Mouse (Mus musculus) heart, embryonic 14.5 days (tissue): ENCODE data around the gene Zfp687. TPM values are rescaled to one million over a fixed set of nuclear protein-coding genes. Genes with fewer than 3 reads are reported as not detected.
A peak's percentile ranks its signal among the peaks of the same experiment; 100 is the strongest.

Experiments used
- ATAC-seq: fragments of 200-750 bp; cut with Nextera tagmentation; 2 replicates; pipeline ENCODE4 v1.8.0; 2017; ENCODE audit warnings: low read depth, moderate TSS enrichment; ENCODE audit not compliant: insufficient number of reproducible peaks, insufficient read depth, low FRiP score
- H3K27ac ChIP-seq, 2 experiments: fragments of 200-500 bp in 1 of 2; fragments of 300-500 bp in 1 of 2; sonication (generic) in 1 of 2; replicated peaks in 1 of 2; 2 replicates each; pipeline ENCODE4 v1.5.1; 2012 to 2014; ENCODE audit warnings: low read depth in 2 of 2, low read length in 2 of 2, control low read depth in 1 of 2, mild to moderate bottlenecking in 1 of 2, mixed read lengths in 1 of 2; ENCODE audit not compliant: control insufficient read depth in 1 of 2, insufficient read depth in 1 of 2
- H3K27me3 ChIP-seq: fragments of 300-500 bp; sonication (generic); 2 replicates; pipeline ENCODE4 v1.6.1; 2014; ENCODE audit warnings: mild to moderate bottlenecking, low read length, control low read depth; ENCODE audit not compliant: control insufficient read depth, insufficient read depth
- H3K36me3 ChIP-seq: fragments of 300-500 bp; sonication (generic); 2 replicates; pipeline ENCODE4 v1.6.1; 2014; ENCODE audit warnings: mild to moderate bottlenecking, control low read depth, low read length, mixed read lengths; ENCODE audit not compliant: control insufficient read depth, insufficient read depth
- H3K4me1 ChIP-seq, 2 experiments: fragments of 200-500 bp in 1 of 2; fragments of 300-500 bp in 1 of 2; sonication (generic) in 1 of 2; 2 replicates each; pipeline ENCODE4 v1.6.1; 2012 to 2014; ENCODE audit warnings: low read length in 2 of 2, control low read depth in 1 of 2, mixed read lengths in 1 of 2; ENCODE audit not compliant: control insufficient read depth in 2 of 2, insufficient read depth in 2 of 2
- H3K4me2 ChIP-seq: fragments of 300-500 bp; sonication (generic); 2 replicates; pipeline ENCODE4 v1.6.1; 2014; ENCODE audit warnings: mild to moderate bottlenecking, low read length
- H3K4me3 ChIP-seq, 2 experiments: fragments of 200-500 bp in 1 of 2; fragments of 300-500 bp in 1 of 2; sonication (generic) in 1 of 2; 2 replicates each; pipeline ENCODE4 v1.5.1; 2012 to 2014; ENCODE audit warnings: low read length in 2 of 2, mild to moderate bottlenecking in 2 of 2, control low read depth in 1 of 2, low read depth in 1 of 2, moderate library complexity in 1 of 2; ENCODE audit not compliant: control insufficient read depth in 1 of 2, insufficient read depth in 1 of 2
- H3K9ac ChIP-seq: fragments of 300-500 bp; sonication (generic); 2 replicates; pipeline ENCODE4 v1.6.1; 2014; ENCODE audit warnings: mild to moderate bottlenecking, low read length
- H3K9me3 ChIP-seq: fragments of 300-500 bp; sonication (generic); 2 replicates; pipeline ENCODE4 v1.6.1; 2016; ENCODE audit warnings: low read length, control low read depth; ENCODE audit not compliant: control insufficient read depth
- WGBS: fragments of 180-500 bp; shearing (Covaris S2); extraction: QIAGEN DNeasy Blood & Tissue Kit; methylation state at CpG from one replicate; pipeline ENCODE4 v1.1.7; 2014; 5-methylcytosine and 5-hydroxymethylcytosine counted together
- polyA plus RNA-seq: library from polyadenylated mRNA; unstranded; fragments of >200 nt; fragmentation: Nextera tagmentation; extraction: Ambion mirVana; gene quantifications from 2 replicates; pipeline ENCODE4 v1.2.1, GENCODE M21; 2014

The Zfp687 gene
- polyA plus RNA-seq, 1 experiment from 2014 or later = 16.9 TPM

GRCm38 (mm10) chr3:94984312-94984711, 30.9 kb downstream of the Zfp687 start:
- Histone ChIP-seq H3K4me3 (no peak overlapping the region), H3K9me3 (no peaks in the 10 kb centered on the region), H3K4me1 (peaks cover 19 to 34% of the 10 kb centered on the region in 2 experiments), H3K36me3 (peaks cover 46% of the 10 kb centered on the region), H3K9ac (no peak overlapping the region), H3K27ac (no peak overlapping the region), H3K4me2 (no peak overlapping the region), H3K27me3 (no peaks in the 10 kb centered on the region)
- ATAC-seq = no peak
- WGBS = 90% methylated on average over 11 of the region's 11 CpGs

- under 1% methylated on average over 53 of the region's 57 CpGs for WGBS
- Histone ChIP-seq H3K9me3 (no peaks in the 10 kb centered on the region), H3K9ac (peak within 1 kb of the TSS; percentile 97), H3K4me1 (peaks cover 8 to 14% of the 10 kb centered on the region in 2 experiments), H3K4me2 (peak within 1 kb of the TSS; percentile 82), H3K36me3 (peaks cover 15% of the 10 kb centered on the region), H3K27ac (peak within 1 kb of the TSS; percentile 95 to 98), H3K4me3 (peak within 1 kb of the TSS; percentile 94 to 99), H3K27me3 (no peaks in the 10 kb centered on the region)
- ATAC-seq = peak; percentile 94
Measured at GRCm38 (mm10) chr3:94974528-94975422, 40.5 kb downstream of the Zfp687 start, which contains the start of gene Pi4kb. TSS of gene Pi4kb (plus strand) at chr3:94974731.

- H3K27ac ChIP-seq = peak overlapping the region; percentile 30 to 40; a peak in 2 of 4 replicates
- H3K27me3 ChIP-seq = no peaks in the 10 kb centered on the region
- H3K9ac ChIP-seq = peak overlapping the region; percentile 97
- peak overlapping the region; percentile 49 to 94 for H3K4me3 ChIP-seq
- H3K36me3 ChIP-seq = peaks cover 15% of the 10 kb centered on the region
- peak overlapping the region; percentile 82 for H3K4me2 ChIP-seq
- H3K9me3 ChIP-seq = no peaks in the 10 kb centered on the region
- peak; percentile 3; the same call in 1 of the 2 replicates for ATAC-seq
- WGBS = 21% methylated on average over 9 of the region's 9 CpGs
- H3K4me1 ChIP-seq = peaks cover 8 to 14% of the 10 kb centered on the region in 2 experiments
Measured at GRCm38 (mm10) chr3:94974026-94974527, 41.2 kb downstream of the Zfp687 start.

DNA sequence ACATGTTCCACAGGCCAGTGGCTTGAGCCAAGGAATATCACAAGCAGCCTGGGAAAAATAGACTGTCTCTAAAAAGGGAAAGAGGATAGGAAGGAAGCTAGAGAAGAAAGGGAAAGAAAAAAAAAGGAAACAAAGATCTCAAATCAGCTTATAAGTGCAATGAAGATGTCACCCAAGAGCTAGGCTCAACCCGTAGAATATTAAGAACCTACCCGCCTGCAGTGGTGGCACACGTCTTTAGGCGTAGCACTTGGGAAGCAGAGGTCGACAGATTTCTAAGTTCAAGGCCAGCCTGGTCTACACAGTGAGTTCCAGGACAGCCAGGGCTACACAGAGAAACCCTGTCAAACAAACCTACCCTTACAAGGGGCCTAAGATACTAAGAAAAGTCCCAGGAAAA, 41.6 kb downstream of the Zfp687 start:
- H3K9ac ChIP-seq = no peak overlapping the region; the same call in 1 of the 2 replicates
- WGBS = 82% methylated on average over 5 of the region's 5 CpGs
- no peaks in the 10 kb centered on the region for H3K9me3 ChIP-seq
- H3K4me2 ChIP-seq = peak overlapping the region; percentile 82
- peaks cover 15% of the 10 kb centered on the region for H3K36me3 ChIP-seq
- H3K27me3 ChIP-seq = no peaks in the 10 kb centered on the region
- peak overlapping the region in 1 of 2 experiments; percentile 30; a peak in 1 of 4 replicates for H3K27ac ChIP-seq
- peaks cover 8 to 14% of the 10 kb centered on the region in 2 experiments for H3K4me1 ChIP-seq
- no peak for ATAC-seq
- no peak overlapping the region; a peak in 1 of 4 replicates for H3K4me3 ChIP-seq

DNA sequence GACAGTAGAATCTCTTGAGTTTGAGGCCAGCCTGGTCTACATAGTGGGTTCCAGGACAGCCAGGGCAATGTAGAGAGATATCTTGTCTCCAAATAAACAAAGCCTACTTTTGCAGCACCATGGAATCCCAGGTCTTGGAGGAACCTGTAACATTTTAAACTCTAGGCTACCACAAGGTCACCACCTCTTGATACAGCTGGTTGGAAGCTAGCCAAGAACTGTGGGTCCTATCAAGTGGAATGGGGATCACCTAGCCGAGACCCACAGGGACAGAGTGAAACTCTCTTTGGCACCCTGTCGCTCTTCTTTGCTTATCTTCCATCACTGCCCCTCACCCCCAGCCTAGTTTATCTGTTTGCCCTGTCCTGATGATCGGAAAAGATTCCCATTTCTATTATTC, 42.7 kb downstream of the Zfp687 start:
- H3K9me3 ChIP-seq = no peaks in the 10 kb centered on the region
- peaks cover 8 to 14% of the 10 kb centered on the region in 2 experiments for H3K4me1 ChIP-seq
- H3K27me3 ChIP-seq = no peaks in the 10 kb centered on the region
- H3K9ac ChIP-seq = no peak overlapping the region
- H3K36me3 ChIP-seq = peaks cover 7% of the 10 kb centered on the region
- H3K4me3 ChIP-seq = no peak overlapping the region
- ATAC-seq = no peak
- no peak overlapping the region for H3K4me2 ChIP-seq
- H3K27ac ChIP-seq = no peak overlapping the region
- WGBS = 56% methylated on average over 3 of the region's 3 CpGs

DNA sequence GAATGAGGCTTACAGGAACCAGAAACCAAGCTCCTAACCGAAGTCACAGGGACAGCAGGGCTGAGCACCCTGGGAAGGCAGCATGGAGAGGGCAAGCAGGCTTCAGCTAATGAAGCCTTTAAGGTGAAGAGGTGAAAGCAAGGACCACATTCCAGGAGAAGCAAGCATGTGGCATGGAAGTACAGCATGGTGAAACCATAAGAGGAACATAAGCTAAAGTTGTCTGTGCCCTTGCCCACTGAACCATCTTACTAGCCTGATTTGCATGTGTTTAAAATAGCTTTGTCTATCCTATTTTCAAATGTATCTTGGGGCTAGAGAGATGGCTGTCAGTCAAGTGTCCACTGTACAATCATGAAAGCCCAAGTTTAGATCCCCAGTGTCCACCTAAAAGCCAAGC, 49.4 kb downstream of the Zfp687 start:
- 55% methylated on average over 1 of the region's 1 CpGs for WGBS
- no peaks in the 10 kb centered on the region for H3K4me1 ChIP-seq
- no peak for ATAC-seq

GRCm38 (mm10) chr3:94964989-94965388, 50.3 kb downstream of the Zfp687 start:
- Histone ChIP-seq H3K9me3 (no peaks in the 10 kb centered on the region), H3K4me1 (no peaks in the 10 kb centered on the region), H3K9ac (no peak overlapping the region), H3K27ac (no peak overlapping the region), H3K4me2 (no peak overlapping the region), H3K4me3 (no peak overlapping the region), H3K27me3 (no peaks in the 10 kb centered on the region), H3K36me3 (no peaks in the 10 kb centered on the region)
- WGBS = 88% methylated on average over 1 of the region's 1 CpGs
- no peak for ATAC-seq

More for the DNA sequence above, 49.4 kb downstream of the Zfp687 start:
- no peaks in the 10 kb centered on the region for H3K27me3 ChIP-seq
- no peak overlapping the region for H3K9ac ChIP-seq
- no peaks in the 10 kb centered on the region for H3K9me3 ChIP-seq
- H3K4me2 ChIP-seq = no peak overlapping the region
- no peaks in the 10 kb centered on the region for H3K36me3 ChIP-seq
- H3K27ac ChIP-seq = no peak overlapping the region
- no peak overlapping the region for H3K4me3 ChIP-seq
